Mouse (Mus musculus): ENCODE data around the gene Tfr2.
A peak's percentile ranks its signal among the peaks of the same experiment; 100 is the strongest.
"Not testable (repeated sequence)": the region's sequence is repeated elsewhere in the genome, so short reads cannot be mapped to it uniquely, and the experiment has no call there.

Tfr2 gene

GRCm38 (mm10) chr5:137583670-137584169 is 14.1 kb downstream of the Tfr2 start:
- peak in 1 of 2 experiments; percentile 51 for DNase-seq (ENCODE audit: low spot score in 2 of 2)

GRCm38 (mm10) chr5:137584976-137585375 is 15.3 kb downstream of the Tfr2 start:
- peak in 1 of 2 experiments; percentile 75 for DNase-seq (ENCODE audit: low spot score in 2 of 2)

GRCm38 (mm10) chr5:137590507-137590906 is 20.9 kb downstream of the Tfr2 start:
- DNase-seq (ENCODE audit: low spot score in 2 of 2), result no peak

- DNase-seq (ENCODE audit: low spot score in 2 of 2), result no peak
Observed at GRCm38 (mm10) chr5:137595921-137596320, 26.3 kb downstream of the Tfr2 start.

GRCm38 (mm10) chr5:137596601-137597261 is 27.1 kb downstream of the Tfr2 start:
- no peak for DNase-seq (ENCODE audit: low spot score in 2 of 2)

GRCm38 (mm10) chr5:137597625-137598024 is 28.0 kb downstream of the Tfr2 start:
- no peak for DNase-seq (ENCODE audit: low spot score in 2 of 2)

GRCm38 (mm10) chr5:137598100-137598826 is 28.6 kb downstream of the Tfr2 start:
- DNase-seq (ENCODE audit: low spot score in 2 of 2), result no peak

- no peak for DNase-seq (ENCODE audit: low spot score in 2 of 2)
Observed at GRCm38 (mm10) chr5:137599600-137599999, 30.0 kb downstream of the Tfr2 start.

GRCm38 (mm10) chr5:137600281-137600618 is 30.6 kb downstream of the Tfr2 start:
- no peak for DNase-seq (ENCODE audit: low spot score in 2 of 2)

- DNase-seq (ENCODE audit: low spot score in 2 of 2), result peak; percentile 93 to 97
Observed at GRCm38 (mm10) chr5:137600619-137601364, 31.2 kb downstream of the Tfr2 start, which contains the start of gene Mospd3. Mospd3 (minus strand) TSS chr5:137601058.

- no peak for DNase-seq (ENCODE audit: low spot score in 2 of 2)
Observed at GRCm38 (mm10) chr5:137601365-137601729, 31.7 kb downstream of the Tfr2 start.

- DNase-seq (ENCODE audit: low spot score in 2 of 2), result no peak
Observed at GRCm38 (mm10) chr5:137607860-137608653, 38.4 kb downstream of the Tfr2 start.

- no peak for DNase-seq (ENCODE audit: low spot score in 2 of 2)
Observed at GRCm38 (mm10) chr5:137608654-137609190, 39.1 kb downstream of the Tfr2 start.

- DNase-seq (ENCODE audit: low spot score in 2 of 2), result no peak
Observed at GRCm38 (mm10) chr5:137609292-137609691, 39.7 kb downstream of the Tfr2 start.

GRCm38 (mm10) chr5:137610056-137610455 is 40.4 kb downstream of the Tfr2 start:
- no peak for DNase-seq (ENCODE audit: low spot score in 2 of 2)

- DNase-seq (ENCODE audit: low spot score in 2 of 2), result peak; percentile 78 to 82
Observed at GRCm38 (mm10) chr5:137610548-137611244, 41.1 kb downstream of the Tfr2 start.

- DNase-seq (ENCODE audit: low spot score in 2 of 2), result peak; percentile 74 to 80
Observed at GRCm38 (mm10) chr5:137611245-137611602, 41.6 kb downstream of the Tfr2 start.

GRCm38 (mm10) chr5:137613076-137613475 is 43.4 kb downstream of the Tfr2 start:
- no peak for DNase-seq (ENCODE audit: low spot score in 2 of 2)

GRCm38 (mm10) chr5:137613550-137613949 is 43.9 kb downstream of the Tfr2 start, which contains the start of gene Pcolce:
Pcolce (minus strand) TSS chr5:137613784.
- peak in 1 of 2 experiments; percentile 73 for DNase-seq (ENCODE audit: low spot score in 2 of 2)

- not testable (repeated sequence) for DNase-seq (ENCODE audit: low spot score in 2 of 2)
Observed at GRCm38 (mm10) chr5:137614921-137615320, 45.3 kb downstream of the Tfr2 start.

- DNase-seq (ENCODE audit: low spot score in 2 of 2), result no peak
Observed at GRCm38 (mm10) chr5:137615347-137615746, 45.7 kb downstream of the Tfr2 start.

All from urinary bladder, postnatal 4 days (tissue).